Comparison of ENCODE assay signal across 8 mouse cellular contexts in the genomic region with DNA sequence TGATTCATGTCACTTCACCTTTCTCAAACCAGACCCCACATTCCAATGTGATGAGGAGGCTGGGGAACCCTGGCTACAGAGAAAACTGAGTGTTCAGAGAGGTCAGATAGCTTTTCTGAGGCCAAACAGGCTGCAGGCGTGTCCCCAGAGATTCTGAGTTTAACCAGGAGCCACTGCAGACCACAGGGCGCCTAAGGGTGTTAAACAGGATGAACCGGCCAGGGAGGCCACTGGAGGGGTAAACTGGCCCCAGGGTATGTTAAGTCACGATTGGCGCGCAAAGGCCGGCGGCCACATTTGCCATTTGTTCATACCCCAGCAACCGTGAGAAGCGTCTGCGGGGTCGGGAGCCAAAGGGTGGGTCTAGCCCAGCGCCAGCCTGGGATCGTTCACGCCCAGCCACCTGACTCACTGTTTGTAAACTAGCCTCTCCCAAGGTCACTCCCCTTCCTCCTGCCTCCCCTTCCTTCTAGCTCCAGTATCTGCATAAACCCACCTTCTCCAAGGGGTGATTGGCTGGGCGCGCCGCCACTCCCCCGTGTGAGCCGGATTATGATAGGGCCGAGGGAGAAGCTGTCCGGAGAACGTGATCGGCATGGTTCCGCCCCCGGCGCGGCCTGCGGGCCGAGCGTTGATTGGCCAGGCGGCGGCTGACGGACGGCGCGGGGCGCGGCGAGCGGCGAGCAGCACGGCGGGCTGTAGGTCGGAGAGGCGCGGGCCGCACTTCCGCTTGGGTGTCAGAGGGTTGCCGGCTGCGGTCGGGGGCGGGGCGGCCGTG. TPM values are rescaled to one million over a fixed set of nuclear protein-coding genes. Genes with fewer than 3 reads are reported as not detected.
DNase-seq lines count a peak whose midpoint lies in the region; ATAC-seq lines count a peak whose summit lies in the region.

Gene Osbpl2 (plus strand): TSS at position 646 of the 778 bp plus-strand sequence.

- no peaks in the 10 kb centered on the region for H3K36me3 ChIP-seq in heart, embryonic 14.5 days (ENCODE audit: control insufficient read depth, insufficient read depth, low read length)
- peaks cover 3% of the 10 kb centered on the region; the same call in 1 of the 2 replicates for H3K36me3 ChIP-seq in liver, embryonic 13.5 days
- H3K36me3 ChIP-seq in stomach, embryonic 16.5 days (ENCODE audit: control insufficient read depth, insufficient read depth, low read length): peaks cover 4% of the 10 kb centered on the region; the same call in 1 of the 2 replicates

- H3K4me2 ChIP-seq in heart, embryonic 14.5 days (ENCODE audit: low read length): peak within 1 kb of the TSS; percentile 91
- H3K4me2 ChIP-seq in liver, embryonic 13.5 days: peak within 1 kb of the TSS; percentile 93
- H3K4me2 ChIP-seq in stomach, embryonic 16.5 days (ENCODE audit: low read depth, low read length): peak within 1 kb of the TSS; percentile 84

- peak within 1 kb of the TSS; percentile 72 to 84 for H3K4me3 ChIP-seq in heart, embryonic 14.5 days (ENCODE audit: control insufficient read depth in 1 of 2, insufficient read depth in 1 of 2, low read depth in 1 of 2, low read length in 2 of 2)
- peak within 1 kb of the TSS; percentile 92 for H3K4me3 ChIP-seq in liver, embryonic 13.5 days (replicated peaks)
- peak within 1 kb of the TSS; percentile 94 for H3K4me3 ChIP-seq in stomach, embryonic 16.5 days (replicated peaks; ENCODE audit: low read length)

- under 1% methylated on average over 53 of the region's 55 CpGs for WGBS in heart, embryonic 14.5 days
- under 1% methylated on average over 55 of the region's 55 CpGs for WGBS in liver, embryonic 13.5 days (ENCODE audit: insufficient replicate concordance)
- WGBS in stomach, embryonic 16.5 days: under 1% methylated on average over 55 of the region's 55 CpGs

- H3K9ac ChIP-seq in heart, embryonic 14.5 days (ENCODE audit: low read length): peak within 1 kb of the TSS; percentile 87
- H3K9ac ChIP-seq in liver, embryonic 13.5 days: peak within 1 kb of the TSS; percentile 90
- peak within 1 kb of the TSS; percentile 90 for H3K9ac ChIP-seq in stomach, embryonic 16.5 days (ENCODE audit: low read length)

- H3K9me3 ChIP-seq in heart, embryonic 14.5 days (ENCODE audit: control insufficient read depth, low read length): no peaks in the 10 kb centered on the region
- H3K9me3 ChIP-seq in liver, embryonic 13.5 days (replicated peaks): no peaks in the 10 kb centered on the region
- H3K9me3 ChIP-seq in stomach, embryonic 16.5 days (replicated peaks; ENCODE audit: control insufficient read depth, low read length): no peaks in the 10 kb centered on the region

- H3K27me3 ChIP-seq in heart, embryonic 14.5 days (ENCODE audit: control insufficient read depth, insufficient read depth, low read length): no peaks in the 10 kb centered on the region
- peaks cover 24% of the 10 kb centered on the region for H3K27me3 ChIP-seq in liver, embryonic 13.5 days
- H3K27me3 ChIP-seq in stomach, embryonic 16.5 days (ENCODE audit: control insufficient read depth, insufficient read depth, low read length): no peaks in the 10 kb centered on the region

- peak; percentile 96 for ATAC-seq in CD4-positive, CD25-positive, alpha-beta regulatory T cell, adult 4 months
- peak; percentile 99 for ATAC-seq in heart, embryonic 14.5 days (ENCODE audit: insufficient number of reproducible peaks, insufficient read depth, low FRiP score, low read depth)
- ATAC-seq in liver, embryonic 13.5 days (ENCODE audit: low read depth): peak; percentile 98
- peak; percentile 99 for ATAC-seq in stomach, embryonic 16.5 days (ENCODE audit: insufficient read depth, low FRiP score)

- peak; percentile 95 for DNase-seq in c-Kit-negative CD71-positive TER-119-positive erythroid progenitor cells, embryonic 14.5 days (ENCODE audit: low read depth, low spot score)
- peak; percentile 99 for DNase-seq in fibroblast of lung, adult 2 months (ENCODE audit: low read depth)
- peak; percentile 100 for DNase-seq in kidney, postnatal 14 days
- peak; percentile 100 for DNase-seq in liver, embryonic 13.5 days
- peak; percentile 99 for DNase-seq in neural tube, embryonic 10.5 days (ENCODE audit: extremely low spot score, low spot score)

- peak within 1 kb of the TSS; percentile 30 to 76 for H3K27ac ChIP-seq in heart, embryonic 14.5 days (replicated peaks in 1 of 2; ENCODE audit: control insufficient read depth in 1 of 2, insufficient read depth in 1 of 2, low read depth in 2 of 2, low read length in 2 of 2)
- peak within 1 kb of the TSS; percentile 71 for H3K27ac ChIP-seq in liver, embryonic 13.5 days
- H3K27ac ChIP-seq in stomach, embryonic 16.5 days (ENCODE audit: low read length): peak within 1 kb of the TSS; percentile 85

- H3K4me1 ChIP-seq in heart, embryonic 14.5 days (ENCODE audit: control insufficient read depth in 2 of 2, insufficient read depth in 2 of 2, low read length in 2 of 2): peaks cover 33 to 49% of the 10 kb centered on the region in 2 experiments
- H3K4me1 ChIP-seq in liver, embryonic 13.5 days (replicated peaks): peaks cover 42% of the 10 kb centered on the region
- peaks cover 37% of the 10 kb centered on the region for H3K4me1 ChIP-seq in stomach, embryonic 16.5 days (ENCODE audit: control insufficient read depth, insufficient read depth, low read length)

RNA-seq across cellular contexts. Expression of gene Osbpl2, which starts in this region (rescaled TPM):
- polyA plus RNA-seq in CD4-positive, CD25-positive, alpha-beta regulatory T cell, adult 4 months (2017; shearing (Covaris generic)): 10 to 100 TPM; 20.6 to 24.3 TPM
- 38.0 and 40.5 TPM in 2 replicates for polyA plus RNA-seq in heart, embryonic 14.5 days (2014; fragmentation: Nextera tagmentation; extraction: Ambion mirVana)
- polyA plus RNA-seq in liver, embryonic 13.5 days (2015; fragmentation: Nextera tagmentation; extraction: Ambion mirVana): 10.1 and 10.4 TPM in 2 replicates
- 39.6 and 43.1 TPM in 2 replicates for polyA plus RNA-seq in stomach, embryonic 16.5 days (2015; fragmentation: Nextera tagmentation; extraction: Ambion mirVana)

Comparison
In these comparisons a context has a peak if more than half of its experiments do, and no peak if none do; other contexts are left out.
1. Peak in every context shown above with its lines: DNase-seq, ATAC-seq, H3K4me3 ChIP-seq and H3K27ac ChIP-seq.